Mouse (Mus musculus) lung, postnatal 0 days (tissue): ENCODE data around the gene Sec22a. TPM values are rescaled to one million over a fixed set of nuclear protein-coding genes. Genes with fewer than 3 reads are reported as not detected.

Experiments used
- ATAC-seq: fragments of 200-750 bp; cut with Nextera tagmentation; 2 replicates; pipeline ENCODE4 v1.8.0; 2017; ENCODE audit warnings: moderate library complexity
- DNase-seq: peaks from one replicate; pipeline ENCODE4 v3.0.0-alpha.2; 2016; ENCODE audit warnings: low spot score
- H3K27ac ChIP-seq: fragments of 300-500 bp; sonication (generic); 2 replicates; pipeline ENCODE4 v1.5.1; 2014; ENCODE audit warnings: antibody characterized with exemption, mild to moderate bottlenecking, low read length, mixed read lengths
- H3K27me3 ChIP-seq: fragments of 300-500 bp; sonication (generic); replicated peaks from 2 replicates; pipeline ENCODE4 v1.6.1; 2014; ENCODE audit warnings: low read length, mixed read lengths; ENCODE audit not compliant: insufficient read depth
- H3K36me3 ChIP-seq: fragments of 300-500 bp; sonication (generic); 2 replicates; pipeline ENCODE4 v1.6.1; 2014; ENCODE audit warnings: low read length, mixed read lengths; ENCODE audit not compliant: insufficient read depth
- H3K4me1 ChIP-seq: fragments of 300-500 bp; sonication (generic); 2 replicates; pipeline ENCODE4 v1.6.1; 2014; ENCODE audit warnings: antibody characterized with exemption, low read depth, low read length, mixed read lengths; ENCODE audit not compliant: insufficient read depth
- H3K4me2 ChIP-seq: fragments of 300-500 bp; sonication (generic); replicated peaks from 2 replicates; pipeline ENCODE4 v1.6.1; 2014; ENCODE audit warnings: low read depth, mild to moderate bottlenecking, low read length, moderate library complexity, mixed read lengths
- H3K4me3 ChIP-seq: fragments of 300-500 bp; sonication (generic); 2 replicates; pipeline ENCODE4 v1.5.1; 2014; ENCODE audit warnings: low read depth, low read length
- H3K9ac ChIP-seq: fragments of 300-500 bp; sonication (generic); replicated peaks from 2 replicates; pipeline ENCODE4 v1.6.1; 2014; ENCODE audit warnings: low read depth, mild to moderate bottlenecking
- H3K9me3 ChIP-seq: fragments of 300-500 bp; sonication (generic); 2 replicates; pipeline ENCODE4 v1.6.1; 2016; ENCODE audit warnings: low read length, mixed read lengths
- CTCF ChIP-seq: IDR thresholded peaks from 2 replicates; pipeline ENCODE4 v1.5.1; 2016; ENCODE audit warnings: antibody characterized with exemption, mild to moderate bottlenecking
- EP300 ChIP-seq: IDR thresholded peaks from 2 replicates; pipeline ENCODE4 v1.6.1; 2016; ENCODE audit warnings: antibody characterized with exemption, mild to moderate bottlenecking, control low read depth
- WGBS: fragments of 180-500 bp; shearing (Covaris S2); extraction: QIAGEN DNeasy Blood & Tissue Kit; methylation state at CpG from one replicate; pipeline ENCODE4 v1.1.7; 2014; 5-methylcytosine and 5-hydroxymethylcytosine counted together
- polyA plus RNA-seq: library from polyadenylated mRNA; unstranded; fragments of >200 nt; fragmentation: Nextera tagmentation; extraction: Ambion mirVana; gene quantifications from 2 replicates; pipeline ENCODE4 v1.2.1, GENCODE M21; 2015

The Sec22a gene
- polyA plus RNA-seq, 1 experiment from 2014 or later = 45.9 TPM

DNA sequence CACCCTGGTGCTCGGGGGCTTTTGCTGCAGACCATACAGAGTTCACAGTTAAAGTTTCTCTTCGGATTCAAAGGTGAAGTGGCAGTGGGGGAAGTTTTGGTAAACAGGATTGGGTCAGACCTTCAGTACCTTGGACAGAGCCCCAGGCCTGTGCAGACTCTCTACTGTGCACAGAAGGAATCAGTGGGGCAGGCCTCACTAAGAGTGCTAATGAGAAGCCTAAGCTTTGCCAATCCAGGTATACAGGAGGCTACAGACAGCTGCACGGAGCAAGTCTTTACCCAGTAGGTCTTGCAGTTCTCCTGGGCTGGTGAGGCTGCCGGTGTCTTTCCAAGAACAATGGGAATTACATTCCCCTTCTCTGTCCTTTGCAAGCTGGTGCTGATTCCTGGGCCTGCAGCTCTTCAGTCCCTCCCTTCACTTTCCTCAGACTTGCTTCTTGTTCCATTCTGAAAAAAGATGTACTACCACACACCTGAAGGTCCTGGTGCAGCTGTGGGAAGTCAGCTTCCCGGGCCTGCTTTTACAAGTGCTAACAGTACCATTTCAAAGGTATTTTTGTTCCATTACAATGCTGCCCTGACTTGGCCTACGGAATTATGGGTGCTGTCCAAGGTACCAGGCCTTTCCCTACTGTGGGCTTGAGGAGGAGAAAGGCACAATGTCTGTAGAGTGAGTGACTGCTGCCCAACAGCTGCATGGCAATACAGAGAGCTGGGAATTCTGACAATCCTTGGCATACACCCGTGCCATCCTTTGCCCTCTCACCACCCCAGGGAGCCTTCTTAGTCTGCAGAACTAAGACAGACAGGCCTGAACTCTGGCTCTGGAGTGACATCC lies 61.1 kb downstream of the Sec22a start:
- H3K9ac ChIP-seq = no peak overlapping the region
- WGBS = 42% methylated on average over 7 of the region's 7 CpGs
- H3K4me3 ChIP-seq = no peak overlapping the region
- no peak for TF ChIP-seq EP300
- no peak for TF ChIP-seq CTCF
- no peak overlapping the region for H3K4me2 ChIP-seq
- no peaks in the 10 kb centered on the region for H3K27me3 ChIP-seq
- H3K4me1 ChIP-seq = no peaks in the 10 kb centered on the region
- DNase-seq (peak; percentile 36), ATAC-seq (peak; percentile 50; the same call in 1 of the 2 replicates)
- no peak overlapping the region for H3K27ac ChIP-seq
- no peaks in the 10 kb centered on the region for H3K36me3 ChIP-seq
- no peaks in the 10 kb centered on the region for H3K9me3 ChIP-seq

- Histone ChIP-seq H3K4me2 (no peak overlapping the region), H3K27ac (no peak overlapping the region), H3K9ac (no peak overlapping the region), H3K36me3 (no peaks in the 10 kb centered on the region), H3K9me3 (no peaks in the 10 kb centered on the region), H3K27me3 (no peaks in the 10 kb centered on the region), H3K4me3 (no peak overlapping the region), H3K4me1 (no peaks in the 10 kb centered on the region)
- TF ChIP-seq CTCF (no peak), EP300 (no peak)
- no peak for ATAC-seq
- no peak for DNase-seq
- 81% methylated on average over 6 of the region's 6 CpGs for WGBS
These were observed 63.6 kb downstream of the Sec22a start for GRCm38 (mm10) chr16:35300156-35300555.

- Histone ChIP-seq H3K27me3 (no peaks in the 10 kb centered on the region), H3K27ac (no peak overlapping the region), H3K4me1 (no peaks in the 10 kb centered on the region), H3K9me3 (no peaks in the 10 kb centered on the region), H3K9ac (no peak overlapping the region), H3K36me3 (no peaks in the 10 kb centered on the region), H3K4me2 (no peak overlapping the region), H3K4me3 (no peak overlapping the region)
- no peak for TF ChIP-seq EP300
- no peak for ATAC-seq
- 64% methylated on average over 5 of the region's 5 CpGs for WGBS
- DNase-seq = no peak
These were observed 65.9 kb downstream of the Sec22a start for GRCm38 (mm10) chr16:35297786-35298185.

DNA sequence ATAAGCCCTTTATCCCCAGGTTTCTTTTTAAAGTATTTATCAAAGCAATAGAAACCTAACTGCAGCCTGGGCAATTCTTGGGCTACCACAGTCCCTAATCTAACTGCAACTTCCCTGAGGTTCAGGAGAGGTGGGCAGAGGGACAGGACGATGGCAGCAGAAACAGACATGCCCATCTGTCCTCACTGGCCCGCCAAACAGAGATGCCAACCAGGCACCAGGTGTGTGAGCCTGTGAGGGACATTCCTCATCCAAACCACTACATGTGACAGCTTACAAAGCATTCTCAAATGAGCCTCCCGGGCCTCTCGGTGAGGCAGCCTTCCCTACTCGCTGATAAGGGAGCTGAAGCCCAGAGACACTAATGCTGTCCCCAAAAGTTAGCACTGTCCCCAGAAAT lies 76.5 kb downstream of the Sec22a start:
- DNase-seq = no peak
- Histone ChIP-seq H3K9ac (no peak overlapping the region), H3K4me2 (no peak overlapping the region), H3K27ac (no peak overlapping the region), H3K4me3 (no peak overlapping the region), H3K27me3 (no peaks in the 10 kb centered on the region), H3K4me1 (no peaks in the 10 kb centered on the region), H3K36me3 (no peaks in the 10 kb centered on the region), H3K9me3 (no peaks in the 10 kb centered on the region)
- TF ChIP-seq EP300 (no peak), CTCF (no peak)
- WGBS = 78% methylated on average over 5 of the region's 5 CpGs
- ATAC-seq = no peak

DNA sequence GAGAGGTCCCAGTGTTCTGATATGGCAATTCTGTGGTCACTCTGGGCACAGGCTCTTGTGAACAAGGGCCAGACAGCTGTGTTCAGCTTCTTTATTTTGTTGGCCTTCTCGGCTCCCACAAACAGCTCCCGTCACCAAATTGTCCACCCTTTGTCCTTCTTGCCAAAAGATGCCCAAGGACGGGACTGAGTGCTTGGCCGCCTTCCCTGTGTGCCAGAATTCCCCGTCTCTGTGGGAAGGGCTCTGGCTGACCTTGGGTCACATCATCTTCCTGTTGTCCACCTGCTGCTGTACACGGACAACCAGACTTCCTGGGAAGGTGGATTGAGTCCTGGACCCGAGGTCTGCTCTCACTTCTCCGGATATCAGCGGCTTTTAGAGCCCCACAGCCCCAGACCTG lies 77.9 kb downstream of the Sec22a start:
- no peak overlapping the region for H3K4me3 ChIP-seq

GRCm38 (mm10) chr16:35282456-35282855 lies 81.3 kb downstream of the Sec22a start:
- H3K4me1 ChIP-seq = no peaks in the 10 kb centered on the region
- peak; percentile 45 for DNase-seq
- no peak overlapping the region for H3K4me2 ChIP-seq
- no peaks in the 10 kb centered on the region for H3K36me3 ChIP-seq
- H3K27ac ChIP-seq = no peak overlapping the region
- H3K9me3 ChIP-seq = no peaks in the 10 kb centered on the region
- H3K9ac ChIP-seq = no peak overlapping the region
- ATAC-seq = peak; percentile 81
- no peak overlapping the region for H3K4me3 ChIP-seq
- H3K27me3 ChIP-seq = no peaks in the 10 kb centered on the region
- TF ChIP-seq EP300 = peak; percentile 56
- TF ChIP-seq CTCF = peak; percentile 48
- WGBS = 38% methylated on average over 2 of the region's 2 CpGs

More for the DNA sequence above, 77.9 kb downstream of the Sec22a start:
- Histone ChIP-seq H3K4me2 (no peak overlapping the region), H3K4me1 (no peaks in the 10 kb centered on the region), H3K36me3 (no peaks in the 10 kb centered on the region), H3K9ac (no peak overlapping the region), H3K9me3 (no peaks in the 10 kb centered on the region), H3K27ac (no peak overlapping the region), H3K27me3 (no peaks in the 10 kb centered on the region)
- TF ChIP-seq CTCF (no peak), EP300 (no peak)
- ATAC-seq (no peak), DNase-seq (no peak)
- 68% methylated on average over 9 of the region's 9 CpGs for WGBS

DNA sequence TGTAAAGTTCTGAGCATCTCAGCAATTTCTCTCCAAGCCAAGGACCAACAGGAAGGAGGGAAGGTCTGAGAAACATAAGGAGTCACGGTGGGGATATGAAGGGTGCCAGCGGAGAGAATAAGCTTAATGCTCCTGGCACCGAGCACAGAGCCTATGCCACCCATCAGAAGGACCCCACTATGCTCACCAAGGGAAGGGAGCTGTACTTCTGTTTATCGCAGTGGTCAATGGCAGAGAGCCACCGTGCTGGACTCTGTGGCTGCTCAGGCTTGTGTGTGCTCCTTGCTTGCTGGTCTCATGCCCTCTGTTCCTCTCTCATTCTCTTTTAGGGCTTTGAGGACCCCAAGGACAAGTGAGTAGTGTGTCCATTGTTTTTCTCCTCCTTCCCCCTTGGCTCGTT lies 85.6 kb downstream of the Sec22a start:
- no peak overlapping the region for H3K4me3 ChIP-seq
- 73% methylated on average over 6 of the region's 6 CpGs for WGBS
- no peak for ATAC-seq

More for the DNA sequence above, 85.6 kb downstream of the Sec22a start:
- H3K4me1 ChIP-seq = no peaks in the 10 kb centered on the region
- TF ChIP-seq CTCF (no peak), EP300 (no peak)
- no peaks in the 10 kb centered on the region for H3K27me3 ChIP-seq
- no peaks in the 10 kb centered on the region for H3K9me3 ChIP-seq
- H3K4me2 ChIP-seq = no peak overlapping the region
- no peak overlapping the region for H3K27ac ChIP-seq
- no peak overlapping the region for H3K9ac ChIP-seq
- no peak for DNase-seq
- H3K36me3 ChIP-seq = no peaks in the 10 kb centered on the region
